Mouse (Mus musculus) embryonic stem cell, embryonic (primary cell): ENCODE measurements at regions not wholly inside any gene's neighbourhood (a gene's known extent, or its start where the extent isn't known, plus 50 kb on each side); places are given as distances from the start of the nearest gene placed in this dataset.

ENCODE experiments used
- CTCF ChIA-PET, 4 experiments: fragments of 300-600 bp in 2 of 4; fragments of 350-600 bp in 2 of 4; sonication (Branson Sonifier 250); formaldehyde crosslinking; loops; one replicate each; lab custom pipeline; 2022; ENCODE audit warnings: inconsistent platforms in 2 of 4; lab: Charles Lee
- POLR2A ChIA-PET, 4 experiments: fragments of 300-600 bp in 2 of 4; fragments of 350-600 bp in 2 of 4; sonication (Branson Sonifier 250); formaldehyde crosslinking; loops; one replicate each; lab custom pipeline; 2022; ENCODE audit warnings: antibody characterized with exemption in 4 of 4, inconsistent platforms in 1 of 4; lab: Charles Lee

- POLR2A ChIA-PET, result interaction anchor here in 1 of 4 experiments (0.6 kb wide), 1 partner anchor 29 kb away, joined by 3 read pairs; no protein-coding TSS in a partner anchor
These were observed 75.5 kb downstream of the Trib2 start for GRCm38 (mm10) chr12:15741219-15741618.

GRCm38 (mm10) chr12:15738989-15739388, 77.7 kb downstream of the Trib2 start:
- POLR2A ChIA-PET, result no interaction called here
- CTCF ChIA-PET, result no interaction called here

More at GRCm38 (mm10) chr12:15741219-15741618, 75.5 kb downstream of the Trib2 start:
- CTCF ChIA-PET, result no interaction called here

DNA sequence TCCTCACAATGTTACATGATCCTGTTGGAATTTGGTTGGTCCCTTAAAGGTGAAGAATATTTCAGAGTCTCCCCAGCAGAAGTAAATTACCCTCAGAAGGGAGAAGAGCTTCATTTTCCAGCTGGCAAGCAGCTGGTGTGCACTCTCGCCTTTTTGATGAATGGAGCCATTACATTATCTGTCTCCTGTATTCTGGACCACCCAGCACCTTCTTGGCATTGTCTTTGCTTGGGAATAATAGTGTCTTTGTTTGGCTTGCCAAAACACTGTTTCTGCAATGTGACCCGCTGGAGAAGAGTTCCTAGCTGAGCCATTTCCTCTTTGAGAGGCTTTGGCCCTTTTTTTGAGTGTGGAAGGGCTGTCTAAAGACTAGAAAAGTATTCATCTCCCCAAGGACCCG, 85.5 kb downstream of the Trib2 start:
- ChIA-PET POLR2A (no interaction called here), CTCF (no interaction called here)

- POLR2A ChIA-PET, result no interaction called here
These were observed 87.0 kb downstream of the Trib2 start for GRCm38 (mm10) chr12:15729696-15730095.

GRCm38 (mm10) chr12:15723529-15723928, 93.2 kb downstream of the Trib2 start:
- ChIA-PET CTCF (no interaction called here), POLR2A (no interaction called here)

More at GRCm38 (mm10) chr12:15729696-15730095, 87.0 kb downstream of the Trib2 start:
- CTCF ChIA-PET, result no interaction called here

- POLR2A ChIA-PET, result no interaction called here
- CTCF ChIA-PET, result no interaction called here
These were observed 94.6 kb downstream of the Trib2 start for GRCm38 (mm10) chr12:15722161-15722560.

DNA sequence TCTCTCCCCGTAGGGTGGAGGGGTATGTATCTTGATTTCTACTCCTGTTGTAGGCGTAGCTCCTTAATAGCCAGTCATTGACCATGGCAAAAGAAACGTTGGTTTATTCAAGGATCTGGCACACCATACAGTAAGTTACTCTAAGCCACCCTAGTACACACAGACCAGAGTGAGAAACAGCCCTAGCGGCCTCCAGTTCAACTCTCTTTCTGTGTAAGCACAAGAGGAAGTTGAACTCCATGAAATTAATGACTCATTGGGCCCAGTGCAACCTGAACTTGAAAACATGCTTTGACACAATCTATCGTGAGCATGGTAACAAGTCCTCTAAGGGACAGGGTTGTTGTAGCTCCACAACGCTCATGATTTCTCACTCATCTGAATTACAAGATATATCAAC, 96.6 kb downstream of the Trib2 start:
- POLR2A ChIA-PET, result no interaction called here
- CTCF ChIA-PET, result no interaction called here

DNA sequence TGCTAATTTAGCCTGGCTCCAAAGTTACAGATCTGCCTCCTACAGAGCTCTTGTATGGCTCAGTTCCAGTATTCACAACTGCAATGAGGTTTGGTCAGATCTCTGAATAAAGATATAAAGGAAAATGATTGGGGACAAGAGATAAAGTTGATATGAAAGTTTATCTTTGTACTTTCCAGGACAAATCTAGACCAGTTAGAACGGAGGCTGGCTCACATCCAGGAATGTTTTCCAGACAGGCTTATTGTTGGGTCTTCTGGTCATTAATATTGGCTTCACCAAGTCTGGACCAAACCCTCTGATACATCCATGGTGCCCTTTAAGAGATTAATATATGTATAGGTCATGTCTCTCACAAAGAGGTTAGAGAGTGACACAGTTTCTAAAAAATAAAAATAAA, 97.9 kb downstream of the Trib2 start:
- POLR2A ChIA-PET, result no interaction called here

GRCm38 (mm10) chr12:15717989-15718388, 98.7 kb downstream of the Trib2 start:
- POLR2A ChIA-PET, result no interaction called here
- CTCF ChIA-PET, result no interaction called here

More for the DNA sequence above, 97.9 kb downstream of the Trib2 start:
- CTCF ChIA-PET, result no interaction called here

DNA sequence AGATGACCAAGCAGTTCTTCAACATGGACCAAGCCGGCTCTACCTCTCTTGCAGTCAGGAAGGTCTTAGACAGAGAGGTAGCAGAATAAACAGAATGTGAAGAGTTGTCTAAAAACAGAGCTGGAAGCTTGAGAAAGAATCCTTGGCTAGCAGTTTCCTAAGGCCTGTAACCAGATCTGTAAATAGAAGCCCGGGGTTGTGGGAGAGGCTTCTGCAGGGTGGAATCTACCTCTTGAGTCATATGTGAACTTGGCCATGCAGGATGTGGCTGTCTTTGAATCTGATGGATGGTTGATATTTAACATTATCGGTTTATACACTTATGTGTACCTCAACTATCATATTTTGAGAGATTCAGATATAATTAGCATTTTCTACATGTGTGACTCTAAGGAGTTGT, 99.4 kb downstream of the Trib2 start:
- POLR2A ChIA-PET, result no interaction called here

GRCm38 (mm10) chr12:15713623-15714022, 103.1 kb downstream of the Trib2 start:
- ChIA-PET POLR2A (no interaction called here), CTCF (interaction anchor here in 1 of 4 experiments (0.5 kb wide), 1 partner anchor 38 kb away, joined by 5 read pairs; no protein-coding TSS in a partner anchor)

More for the DNA sequence above, 99.4 kb downstream of the Trib2 start:
- CTCF ChIA-PET, result no interaction called here

DNA sequence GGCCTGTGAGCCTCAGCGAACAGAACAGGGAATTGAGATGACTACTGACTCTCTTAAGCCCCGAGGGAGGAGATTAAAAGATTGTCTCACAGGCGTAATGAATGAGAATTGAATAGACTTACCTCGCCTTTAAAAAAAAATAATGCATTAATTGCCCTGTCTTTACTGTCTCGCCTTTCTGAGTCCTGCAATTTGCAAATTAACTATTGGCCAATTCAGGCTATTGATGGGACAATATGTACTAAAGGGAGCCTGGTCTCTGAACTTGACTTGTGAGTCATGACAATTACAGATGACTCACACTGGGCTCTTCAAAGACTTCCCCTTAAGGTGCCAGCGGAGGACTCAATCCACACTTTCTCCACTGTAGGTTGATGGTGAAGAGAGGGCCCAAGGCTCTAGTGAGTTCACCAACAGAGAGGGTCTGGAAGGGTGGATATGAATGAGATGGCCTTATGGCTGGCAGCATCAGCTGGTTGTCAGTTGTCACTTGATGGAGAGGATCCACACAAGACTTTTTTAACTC, 109.1 kb downstream of the Trib2 start:
- CTCF ChIA-PET, result no interaction called here
- POLR2A ChIA-PET, result no interaction called here

DNA sequence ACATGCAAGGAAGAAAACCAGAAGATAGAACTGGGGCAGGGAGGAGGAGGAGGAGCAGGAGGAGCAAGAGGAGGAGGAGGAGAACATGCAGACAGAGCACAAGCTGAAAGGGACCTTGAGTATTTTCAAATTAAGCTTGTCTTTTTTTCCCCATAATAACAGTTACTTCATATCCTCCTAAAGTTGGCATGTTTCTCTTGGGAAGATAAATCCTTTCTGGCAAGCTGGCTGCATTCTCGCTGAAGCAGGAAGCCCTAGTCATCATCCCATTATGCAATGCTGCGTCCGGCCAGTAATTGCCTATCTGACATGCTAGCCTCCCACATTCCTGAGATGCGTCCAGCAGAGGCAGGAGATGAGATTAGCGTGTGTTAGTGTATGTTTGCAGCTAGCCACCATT, 112.3 kb downstream of the Trib2 start:
- POLR2A ChIA-PET, result no interaction called here
- CTCF ChIA-PET, result interaction anchor here in 1 of 4 experiments (0.6 kb wide), 1 partner anchor 191 kb away, joined by 5 read pairs; no protein-coding TSS in a partner anchor

DNA sequence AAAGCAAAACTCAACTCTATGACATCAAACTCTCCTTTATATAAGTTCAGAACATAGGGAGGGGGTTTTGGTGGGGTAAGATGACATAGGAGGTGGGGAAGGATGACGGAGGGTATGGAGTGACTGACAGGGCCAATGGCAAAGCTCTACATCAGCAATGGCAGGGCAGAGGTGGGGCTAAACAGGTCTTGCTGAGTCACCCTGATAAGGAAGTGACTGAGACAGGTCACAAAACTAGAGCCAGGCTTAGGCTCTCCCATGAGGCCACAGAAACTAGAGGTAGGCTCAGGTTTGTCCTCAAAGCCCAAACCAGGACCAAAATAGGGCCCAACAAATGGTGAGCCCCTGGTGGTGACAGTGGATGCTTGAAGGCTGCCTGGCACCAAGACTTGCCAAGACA, 114.6 kb downstream of the Trib2 start:
- CTCF ChIA-PET, result no interaction called here
- POLR2A ChIA-PET, result no interaction called here

DNA sequence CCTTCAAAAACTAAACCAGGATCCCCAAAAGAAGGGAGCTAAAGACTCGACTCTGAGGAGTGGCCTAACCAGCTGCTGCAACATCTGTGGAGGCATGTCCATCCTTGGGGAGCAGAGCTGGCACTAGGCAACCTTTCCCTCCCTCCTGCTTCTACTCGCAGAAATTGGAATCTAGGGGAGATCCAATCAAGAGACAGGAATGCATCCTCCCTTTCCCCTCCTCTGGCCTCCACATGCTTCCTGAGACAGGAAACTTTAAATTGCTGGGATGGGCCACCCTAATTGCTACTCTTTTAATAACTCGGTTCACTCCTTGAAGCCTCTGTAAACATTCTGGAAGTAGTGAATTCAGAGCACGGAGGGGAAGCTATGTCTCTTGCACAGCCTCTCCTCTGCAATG, 117.9 kb downstream of the Trib2 start:
- ChIA-PET POLR2A (no interaction called here), CTCF (no interaction called here)

DNA sequence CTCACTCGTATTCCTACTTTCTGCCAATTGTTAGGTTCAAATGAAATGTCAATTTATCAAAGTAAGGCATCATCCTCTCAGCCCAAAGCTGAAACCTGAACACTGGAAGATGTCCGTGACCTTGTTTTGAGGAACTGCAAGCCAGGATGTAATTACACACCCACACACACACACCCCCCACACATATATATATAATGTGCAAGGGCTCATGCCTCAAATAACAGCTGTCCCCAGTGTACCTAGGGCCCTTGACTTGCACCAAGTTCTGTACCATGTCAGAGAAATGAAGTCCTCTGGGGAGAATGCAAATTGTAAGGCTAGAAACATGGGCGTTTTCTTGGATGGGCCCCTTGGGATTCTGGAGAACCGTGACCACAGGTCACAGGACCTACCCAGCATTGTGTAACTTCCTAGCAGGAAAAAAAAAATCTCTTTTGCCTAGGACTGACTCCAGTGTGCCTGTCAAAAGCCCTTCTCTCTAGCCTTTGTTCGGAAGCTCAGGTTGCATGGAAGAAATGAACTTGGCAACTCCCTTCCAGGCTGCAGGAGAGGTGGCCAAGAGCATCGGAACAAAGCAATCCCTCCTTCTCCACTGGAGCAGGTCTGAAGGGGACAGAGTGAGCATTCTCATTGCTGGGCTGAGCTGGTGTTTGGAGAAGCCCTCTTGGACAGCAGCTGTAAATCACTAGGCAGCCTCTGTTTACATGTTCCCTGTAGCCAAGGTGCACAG, 118.5 kb downstream of the Trib2 start:
- ChIA-PET CTCF (no interaction called here), POLR2A (interaction anchor here in 1 of 4 experiments (0.7 kb wide), 1 partner anchor 23 kb away, joined by 3 read pairs; no protein-coding TSS in a partner anchor)

DNA sequence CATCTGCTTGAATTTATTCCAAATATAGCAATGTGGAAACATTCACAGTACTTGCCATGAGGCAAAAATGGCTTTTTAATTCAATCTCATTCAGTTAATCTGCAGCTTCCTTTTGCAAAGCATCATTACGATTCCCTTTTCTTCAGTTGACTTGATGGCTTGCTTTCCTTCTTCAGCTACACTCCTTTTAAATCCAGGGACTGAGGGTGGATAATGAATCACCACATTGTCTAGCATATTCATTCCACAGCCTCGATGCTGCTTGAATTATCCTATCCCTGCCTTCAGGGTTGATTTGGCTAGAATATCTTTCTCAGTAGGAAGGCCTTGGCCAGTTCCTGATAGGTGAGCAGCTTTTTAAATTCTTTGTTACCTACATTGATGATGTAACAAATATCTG, 128.4 kb downstream of the Trib2 start:
- ChIA-PET POLR2A (no interaction called here), CTCF (no interaction called here)

DNA sequence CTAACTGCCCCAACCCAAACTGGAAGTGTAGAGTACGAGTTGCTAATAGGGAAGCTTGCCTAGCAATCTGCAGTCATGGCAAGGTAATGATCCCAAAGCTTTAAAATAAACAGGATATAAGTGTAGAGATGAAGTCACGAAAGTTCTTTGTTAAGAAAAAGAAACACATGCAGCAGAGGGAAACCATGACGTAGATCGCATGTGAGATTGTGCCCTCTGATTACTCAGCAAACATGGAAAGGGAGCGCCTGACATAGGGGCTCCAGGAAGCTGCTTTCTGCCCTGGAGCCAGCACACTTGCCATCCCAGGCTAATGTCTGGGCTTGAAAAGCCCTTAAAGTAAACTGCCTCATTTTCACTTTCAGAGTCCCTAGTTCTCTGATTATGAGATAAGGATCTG, 132.4 kb downstream of the Trib2 start:
- CTCF ChIA-PET, result interaction anchor here in 1 of 4 experiments (0.6 kb wide), 1 partner anchor 274 kb away, joined by 3 read pairs; no protein-coding TSS in a partner anchor
- POLR2A ChIA-PET, result no interaction called here

DNA sequence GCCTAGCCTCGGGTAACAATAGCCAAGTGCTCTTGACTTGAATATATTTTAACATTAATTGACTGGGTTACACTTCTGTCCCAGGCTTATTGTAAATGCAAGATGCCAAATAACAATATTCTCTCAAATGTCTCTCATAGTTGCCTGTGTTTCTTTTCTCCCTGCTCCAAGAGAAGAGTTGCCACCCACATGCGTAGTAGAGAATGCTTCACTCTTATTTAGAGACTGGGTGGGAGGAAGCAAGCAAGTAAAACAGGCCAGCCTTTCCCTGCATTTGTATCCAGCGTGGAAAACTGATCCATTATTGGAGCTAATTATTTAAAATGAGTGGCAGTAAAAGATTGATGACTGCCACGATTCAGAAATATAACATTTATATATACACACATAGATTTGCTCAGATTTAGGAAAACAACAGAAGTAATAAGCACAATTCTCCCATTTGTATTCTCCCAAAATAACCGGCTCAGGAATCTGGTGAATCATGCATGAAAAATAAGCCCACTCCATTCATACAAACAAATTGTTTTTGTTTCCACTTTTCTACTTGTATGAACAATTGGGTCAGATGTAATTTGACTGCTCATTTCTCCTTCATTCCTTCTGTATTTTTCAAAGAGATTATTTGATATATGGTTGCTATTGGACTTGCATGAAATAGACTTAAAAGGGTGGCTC, 134.9 kb downstream of the Trib2 start:
- ChIA-PET CTCF (interaction anchor here in 1 of 4 experiments (0.6 kb wide), 1 partner anchor 1476 kb away, joined by 3 read pairs; no protein-coding TSS in a partner anchor), POLR2A (no interaction called here)

- CTCF ChIA-PET, result interaction anchor here in 1 of 4 experiments (0.8 kb wide), 1 partner anchor 37 kb away, joined by 5 read pairs; no protein-coding TSS in a partner anchor
- POLR2A ChIA-PET, result no interaction called here
These were observed 140.6 kb downstream of the Trib2 start for GRCm38 (mm10) chr12:15676127-15676526.
